Mouse (Mus musculus) Muller cell, postnatal 12 days (primary cell): ENCODE measurements at regions not wholly inside any gene's neighbourhood (a gene's known extent, or its start where the extent isn't known, plus 50 kb on each side); places are given as distances from the start of the nearest gene placed in this dataset.
A peak's percentile ranks its signal among the peaks of the same experiment; 100 is the strongest.

ENCODE experiments used
- DNase-seq: peaks from one replicate; pipeline ENCODE4 v3.0.0-alpha.2; 2015; ENCODE audit errors: inconsistent ontology term

GRCm38 (mm10) chr15:36945309-36945708 is 62.3 kb downstream of the Zfp706 start:
- no peak for DNase-seq

- DNase-seq, result no peak
Measured at GRCm38 (mm10) chr15:36944556-36945171, 62.9 kb downstream of the Zfp706 start.

- DNase-seq, result peak; percentile 68
Measured at GRCm38 (mm10) chr15:36943492-36944112, 64.0 kb downstream of the Zfp706 start.

- peak; percentile 49 for DNase-seq
Measured at GRCm38 (mm10) chr15:36942261-36942660, 65.3 kb downstream of the Zfp706 start.

- no peak for DNase-seq
Measured at GRCm38 (mm10) chr15:36941741-36942140, 65.8 kb downstream of the Zfp706 start.

GRCm38 (mm10) chr15:36939608-36940007 is 68.0 kb downstream of the Zfp706 start:
- no peak for DNase-seq

- DNase-seq, result no peak
Measured at GRCm38 (mm10) chr15:36939153-36939552, 68.4 kb downstream of the Zfp706 start.

GRCm38 (mm10) chr15:36938511-36939150 is 68.9 kb downstream of the Zfp706 start:
- DNase-seq, result peak; percentile 98

GRCm38 (mm10) chr15:36937757-36938498 is 69.6 kb downstream of the Zfp706 start:
- no peak for DNase-seq

GRCm38 (mm10) chr15:36937067-36937657 is 70.4 kb downstream of the Zfp706 start:
- DNase-seq, result no peak

- no peak for DNase-seq
Measured at GRCm38 (mm10) chr15:36934801-36935200, 72.8 kb downstream of the Zfp706 start.

- no peak for DNase-seq
Measured at GRCm38 (mm10) chr15:36933581-36933991, 74.0 kb downstream of the Zfp706 start.

GRCm38 (mm10) chr15:36931460-36931859 is 76.1 kb downstream of the Zfp706 start:
- no peak for DNase-seq

GRCm38 (mm10) chr15:36930433-36930832 is 77.1 kb downstream of the Zfp706 start:
- no peak for DNase-seq

- no peak for DNase-seq
Measured at GRCm38 (mm10) chr15:36929786-36930185, 77.8 kb downstream of the Zfp706 start.

GRCm38 (mm10) chr15:36929088-36929487 is 78.5 kb downstream of the Zfp706 start:
- no peak for DNase-seq

- no peak for DNase-seq
Measured at GRCm38 (mm10) chr15:36928678-36929077, 78.9 kb downstream of the Zfp706 start.

GRCm38 (mm10) chr15:36927436-36927835 is 80.1 kb downstream of the Zfp706 start:
- no peak for DNase-seq

- DNase-seq, result peak; percentile 92
Measured at GRCm38 (mm10) chr15:36924171-36924570, 83.4 kb downstream of the Zfp706 start.

GRCm38 (mm10) chr15:36921384-36921783 is 86.2 kb downstream of the Zfp706 start:
- DNase-seq, result no peak

- no peak for DNase-seq
Measured at GRCm38 (mm10) chr15:36920886-36921285, 86.7 kb downstream of the Zfp706 start.

GRCm38 (mm10) chr15:36919704-36920103 is 87.9 kb downstream of the Zfp706 start:
- DNase-seq, result no peak
